Mouse (Mus musculus) G1E (cell line): Measurements from ENCODE around the gene Defb23.

Experiments used
- CTCF ChIP-seq: IDR thresholded peaks from 2 replicates; pipeline ENCODE4 v1.5.1; 2012; ENCODE audit warnings: low read depth, low read length, inconsistent platforms, mixed read lengths
- GATA1 ChIP-seq: IDR thresholded peaks from 2 replicates; pipeline ENCODE4 v1.6.1; 2012; ENCODE audit warnings: borderline replicate concordance, low read length, inconsistent platforms, mixed read lengths
- POLR2AphosphoS5 ChIP-seq: IDR thresholded peaks from 2 replicates; pipeline ENCODE4 v1.6.1; 2012; ENCODE audit warnings: low read depth, low read length, inconsistent platforms; ENCODE audit not compliant: insufficient replicate concordance

DNA sequence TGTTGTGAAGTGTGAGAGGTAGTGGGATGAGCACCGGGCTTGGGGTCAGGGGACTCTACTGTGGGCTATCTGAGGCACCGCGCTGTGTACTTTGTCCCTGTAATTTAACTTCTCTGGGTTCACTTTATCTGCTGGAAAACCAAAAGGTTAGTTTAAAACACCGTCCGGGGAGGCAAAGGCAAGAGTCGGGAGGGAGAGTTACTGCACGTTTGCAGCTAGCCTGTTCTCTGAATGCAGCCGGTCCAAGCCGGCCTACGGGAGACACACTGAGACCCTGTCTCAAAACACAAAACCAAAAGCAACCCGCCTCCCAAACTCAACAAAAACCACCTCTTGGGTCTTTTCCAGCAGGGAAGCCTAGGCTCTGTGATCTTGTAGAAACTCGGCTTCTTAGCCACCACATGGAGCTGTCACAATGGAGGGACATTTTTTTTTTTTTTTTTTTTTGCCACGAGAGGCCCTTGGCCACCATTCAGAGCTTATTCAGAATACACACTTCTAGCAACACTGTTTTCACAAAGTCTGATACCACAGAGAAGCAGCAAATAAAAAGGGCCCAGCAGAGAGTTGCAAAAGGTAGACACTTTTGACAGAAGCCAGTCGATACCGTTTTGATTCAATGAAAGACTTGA is 51.8 kb downstream of the Defb23 start:
- TF ChIP-seq CTCF (no peak), GATA1 (no peak), POLR2AphosphoS5 (no peak)
